Mouse (Mus musculus) olfactory bulb, adult 2 months (tissue): ENCODE measurements around the gene Rfc4.

Source experiments
- CTCF ChIP-seq: fragments of 200-500 bp; IDR thresholded peaks from 2 replicates; pipeline ENCODE4 v1.5.1; 2012; ENCODE audit warnings: low read depth, mild to moderate bottlenecking, low read length, moderate library complexity; ENCODE audit not compliant: insufficient read depth
- POLR2A ChIP-seq: fragments of 200-500 bp; IDR thresholded peaks from 2 replicates; pipeline ENCODE4 v1.6.1; 2012; ENCODE audit warnings: mild to moderate bottlenecking, low read depth, low read length, moderate library complexity; ENCODE audit not compliant: insufficient read depth

GRCm38 (mm10) chr16:23158957-23159356 lies 31.4 kb upstream of the Rfc4 start:
- no peak for TF ChIP-seq CTCF
- TF ChIP-seq POLR2A, result no peak
